Mouse (Mus musculus) midbrain, embryonic 14.5 days (tissue): ENCODE data around the gene Stpg3. TPM values are rescaled to one million over a fixed set of nuclear protein-coding genes. Genes with fewer than 3 reads are reported as not detected.

Experiments used
- ATAC-seq: fragments of 200-750 bp; cut with Nextera tagmentation; 2 replicates; pipeline ENCODE4 v1.8.0; 2017; ENCODE audit warnings: moderate number of reproducible peaks, moderate library complexity; ENCODE audit not compliant: low FRiP score, low TSS enrichment
- DNase-seq: peaks from one replicate; pipeline ENCODE4 v3.0.0-alpha.2; 2015
- H3K27ac ChIP-seq: fragments of 300-500 bp; sonication (generic); replicated peaks from 2 replicates; pipeline ENCODE4 v1.5.1; 2014; ENCODE audit warnings: mild to moderate bottlenecking, low read depth, low read length, moderate library complexity
- H3K27me3 ChIP-seq: fragments of 300-500 bp; sonication (generic); 2 replicates; pipeline ENCODE4 v1.6.1; 2014; ENCODE audit warnings: low read length, control low read depth, mixed read lengths; ENCODE audit not compliant: control insufficient read depth, insufficient read depth
- H3K36me3 ChIP-seq: fragments of 300-500 bp; sonication (generic); 2 replicates; pipeline ENCODE4 v1.6.1; 2014; ENCODE audit warnings: low read length, control low read depth; ENCODE audit not compliant: control insufficient read depth, insufficient read depth
- H3K4me1 ChIP-seq: fragments of 300-500 bp; sonication (generic); 2 replicates; pipeline ENCODE4 v1.6.1; 2014; ENCODE audit warnings: mild to moderate bottlenecking, antibody characterized with exemption, low read length, control low read depth; ENCODE audit not compliant: control insufficient read depth, insufficient read depth
- H3K4me2 ChIP-seq: fragments of 300-500 bp; sonication (generic); 2 replicates; pipeline ENCODE4 v1.6.1; 2014; ENCODE audit warnings: mild to moderate bottlenecking, low read length, moderate library complexity
- H3K4me3 ChIP-seq: fragments of 300-500 bp; sonication (generic); replicated peaks from 2 replicates; pipeline ENCODE4 v1.5.1; 2014; ENCODE audit warnings: low read depth, low read length
- H3K9ac ChIP-seq: fragments of 300-500 bp; sonication (generic); replicated peaks from 2 replicates; pipeline ENCODE4 v1.6.1; 2014; ENCODE audit warnings: mild to moderate bottlenecking, low read length, moderate library complexity
- H3K9me3 ChIP-seq: fragments of 300-500 bp; sonication (generic); 2 replicates; pipeline ENCODE4 v1.6.1; 2016; ENCODE audit warnings: low read length, control low read depth, mixed read lengths; ENCODE audit not compliant: control insufficient read depth
- WGBS: fragments of 180-500 bp; shearing (Covaris S2); extraction: QIAGEN DNeasy Blood & Tissue Kit; methylation state at CpG from one replicate; pipeline ENCODE4 v1.1.7; 2014; 5-methylcytosine and 5-hydroxymethylcytosine counted together
- polyA plus RNA-seq: library from polyadenylated mRNA; unstranded; fragments of >200 nt; fragmentation: Nextera tagmentation; extraction: Ambion mirVana; gene quantifications from 2 replicates; pipeline ENCODE4 v1.2.1, GENCODE M21; 2014

Gene Stpg3
- polyA plus RNA-seq, 1 experiment from 2014 or later, result 0.16 TPM

- peak; percentile 93 for ATAC-seq
- peak within 1 kb of the TSS; percentile 80 for H3K27ac ChIP-seq
- peak within 1 kb of the TSS; percentile 98 for H3K4me2 ChIP-seq
- peak; percentile 96 for DNase-seq
- H3K27me3 ChIP-seq, result no peaks in the 10 kb centered on the region
- peak within 1 kb of the TSS; percentile 92 for H3K4me3 ChIP-seq
- peaks cover 13% of the 10 kb centered on the region for H3K4me1 ChIP-seq
- H3K9me3 ChIP-seq, result no peaks in the 10 kb centered on the region
- peaks cover 22% of the 10 kb centered on the region for H3K36me3 ChIP-seq
- peak within 1 kb of the TSS; percentile 84 for H3K9ac ChIP-seq
- WGBS, result under 1% methylated on average over 38 of the region's 39 CpGs
Measured at GRCm38 (mm10) chr2:25255284-25255779, 40.9 kb upstream of the Stpg3 start, which contains the start of gene Tmem203. TSS of gene Tmem203 (plus strand) at chr2:25255439.

DNA sequence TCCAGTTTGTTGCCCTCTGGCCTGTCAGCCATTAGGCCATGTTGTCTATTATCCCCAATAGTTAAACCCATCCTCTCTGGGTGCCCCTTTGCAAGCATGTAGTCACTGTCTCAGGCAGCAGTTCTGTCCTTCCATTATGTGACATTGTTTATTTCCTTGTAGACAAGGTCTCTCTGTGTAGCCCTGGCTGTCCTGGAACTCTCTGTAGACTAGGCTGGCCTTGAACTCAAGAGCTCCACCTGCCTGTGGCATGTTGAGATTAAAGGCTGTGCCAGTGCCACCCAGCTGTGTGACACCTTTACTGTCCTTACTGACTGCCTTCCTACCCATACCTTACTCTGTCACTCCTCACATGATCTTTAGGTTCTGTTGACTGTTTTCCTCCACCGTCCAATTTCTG is 37.9 kb upstream of the Stpg3 start:
- H3K36me3 ChIP-seq, result peaks cover 48% of the 10 kb centered on the region
- 92% methylated on average over 1 of the region's 1 CpGs for WGBS
- no peaks in the 10 kb centered on the region for H3K9me3 ChIP-seq
- ATAC-seq, result no peak
- no peak overlapping the region for H3K27ac ChIP-seq
- H3K27me3 ChIP-seq, result no peaks in the 10 kb centered on the region
- H3K9ac ChIP-seq, result no peak overlapping the region
- no peak overlapping the region for H3K4me2 ChIP-seq
- H3K4me3 ChIP-seq, result no peak overlapping the region
- no peak for DNase-seq
- peaks cover 13% of the 10 kb centered on the region for H3K4me1 ChIP-seq

- H3K27me3 ChIP-seq, result no peaks in the 10 kb centered on the region
- no peak for DNase-seq
- H3K9me3 ChIP-seq, result no peaks in the 10 kb centered on the region
- H3K36me3 ChIP-seq, result peaks cover 66% of the 10 kb centered on the region
- ATAC-seq, result no peak
- no peak within 1 kb of the TSS for H3K27ac ChIP-seq
- WGBS, result 93% methylated on average over 10 of the region's 10 CpGs
- no peak within 1 kb of the TSS for H3K4me2 ChIP-seq
- no peak within 1 kb of the TSS for H3K9ac ChIP-seq
- no peak within 1 kb of the TSS for H3K4me3 ChIP-seq
- peaks cover 14% of the 10 kb centered on the region for H3K4me1 ChIP-seq
Measured at GRCm38 (mm10) chr2:25246183-25247072, 32.0 kb upstream of the Stpg3 start, which contains the start of gene AL732309.1. TSS of gene AL732309.1 (minus strand) at chr2:25246863.

GRCm38 (mm10) chr2:25244144-25244543 is 29.7 kb upstream of the Stpg3 start:
- Histone ChIP-seq H3K4me2 (no peak overlapping the region), H3K36me3 (peaks cover 46% of the 10 kb centered on the region), H3K4me1 (peaks cover 19% of the 10 kb centered on the region), H3K4me3 (no peak overlapping the region), H3K27ac (no peak overlapping the region), H3K27me3 (no peaks in the 10 kb centered on the region), H3K9ac (no peak overlapping the region), H3K9me3 (no peaks in the 10 kb centered on the region)
- ATAC-seq (no peak), DNase-seq (no peak)
- WGBS, result 92% methylated on average over 4 of the region's 4 CpGs

- H3K27me3 ChIP-seq, result no peaks in the 10 kb centered on the region
- no peak for DNase-seq
- no peak for ATAC-seq
- WGBS, result 79% methylated on average over 8 of the region's 8 CpGs
- H3K9me3 ChIP-seq, result no peaks in the 10 kb centered on the region
- H3K4me3 ChIP-seq, result peak overlapping the region; percentile 69
- H3K4me1 ChIP-seq, result peaks cover 19% of the 10 kb centered on the region
- peak overlapping the region; percentile 81 for H3K9ac ChIP-seq
- no peak overlapping the region for H3K27ac ChIP-seq
- H3K4me2 ChIP-seq, result peak overlapping the region; percentile 82
- peaks cover 39% of the 10 kb centered on the region for H3K36me3 ChIP-seq
Measured at GRCm38 (mm10) chr2:25243342-25243741, 28.9 kb upstream of the Stpg3 start.

- H3K9me3 ChIP-seq, result no peaks in the 10 kb centered on the region
- H3K4me1 ChIP-seq, result peaks cover 19% of the 10 kb centered on the region
- H3K36me3 ChIP-seq, result peaks cover 26% of the 10 kb centered on the region
- peak; percentile 81 for DNase-seq
- H3K4me3 ChIP-seq, result peak within 1 kb of the TSS; percentile 69
- H3K27me3 ChIP-seq, result no peaks in the 10 kb centered on the region
- H3K9ac ChIP-seq, result peak within 1 kb of the TSS; percentile 81
- peak within 1 kb of the TSS; percentile 82 for H3K4me2 ChIP-seq
- peak within 1 kb of the TSS; percentile 74 for H3K27ac ChIP-seq
- 0% methylated on average over 57 of the region's 59 CpGs for WGBS
- ATAC-seq, result peak; percentile 62
Measured at GRCm38 (mm10) chr2:25242101-25242506, 27.7 kb upstream of the Stpg3 start, which contains the start of the genes Rnf208 and Cysrt1. TSS of gene Rnf208 (plus strand) at chr2:25242255. TSS of gene Cysrt1 (minus strand) at chr2:25242452.

GRCm38 (mm10) chr2:25241438-25241775 is 27.0 kb upstream of the Stpg3 start:
- peak overlapping the region; percentile 81 for H3K9ac ChIP-seq
- H3K4me3 ChIP-seq, result peak overlapping the region; percentile 69
- no peaks in the 10 kb centered on the region for H3K9me3 ChIP-seq
- peak overlapping the region; percentile 82 for H3K4me2 ChIP-seq
- peak overlapping the region; percentile 60 for H3K27ac ChIP-seq
- no peaks in the 10 kb centered on the region for H3K27me3 ChIP-seq
- peaks cover 19% of the 10 kb centered on the region for H3K4me1 ChIP-seq
- 15% methylated on average over 6 of the region's 6 CpGs for WGBS
- ATAC-seq (peak; percentile 21; the same call in 1 of the 2 replicates), DNase-seq (no peak)
- peaks cover 20% of the 10 kb centered on the region for H3K36me3 ChIP-seq

- Histone ChIP-seq H3K27me3 (no peaks in the 10 kb centered on the region), H3K36me3 (peaks cover 15% of the 10 kb centered on the region), H3K4me3 (peak overlapping the region; percentile 69), H3K27ac (peak overlapping the region; percentile 60), H3K4me1 (peaks cover 19% of the 10 kb centered on the region), H3K4me2 (peak overlapping the region; percentile 82), H3K9me3 (no peaks in the 10 kb centered on the region), H3K9ac (peak overlapping the region; percentile 81)
- WGBS, result 2% methylated on average over 29 of the region's 29 CpGs
- peak; percentile 89 for DNase-seq
- ATAC-seq, result peak; percentile 70
Measured at GRCm38 (mm10) chr2:25240723-25241437, 26.4 kb upstream of the Stpg3 start.
